Mouse (Mus musculus): ENCODE measurements around the gene Cdh10. TPM values are rescaled to one million over a fixed set of nuclear protein-coding genes. Genes with fewer than 3 reads are reported as not detected.

Cdh10 gene
- polyA plus RNA-seq, 1 experiment from 2014 or later, result 14.1 TPM

GRCm38 (mm10) chr15:18844807-18845206 is 26.1 kb downstream of the Cdh10 start:
- Histone ChIP-seq H3K36me3 (ENCODE audit: control insufficient read depth, insufficient read depth, low read length) (no peaks in the 10 kb centered on the region), H3K4me3 (ENCODE audit: low read depth, low read length) (no peak overlapping the region), H3K4me1 (ENCODE audit: control insufficient read depth, insufficient read depth, low read length) (no peaks in the 10 kb centered on the region; the same call in 1 of the 2 replicates), H3K27me3 (replicated peaks; ENCODE audit: control insufficient read depth, insufficient read depth, low read length) (no peaks in the 10 kb centered on the region), H3K27ac (ENCODE audit: low read depth, low read length) (no peak overlapping the region), H3K9me3 (replicated peaks; ENCODE audit: control insufficient read depth, low read length) (no peaks in the 10 kb centered on the region), H3K9ac (ENCODE audit: low read length) (no peak overlapping the region), H3K4me2 (ENCODE audit: low read length) (no peak overlapping the region)
- WGBS, result 58% methylated on average over 5 of the region's 5 CpGs
- DNase-seq (ENCODE audit: low spot score), result peak; percentile 16
- ATAC-seq, result no peak

DNA sequence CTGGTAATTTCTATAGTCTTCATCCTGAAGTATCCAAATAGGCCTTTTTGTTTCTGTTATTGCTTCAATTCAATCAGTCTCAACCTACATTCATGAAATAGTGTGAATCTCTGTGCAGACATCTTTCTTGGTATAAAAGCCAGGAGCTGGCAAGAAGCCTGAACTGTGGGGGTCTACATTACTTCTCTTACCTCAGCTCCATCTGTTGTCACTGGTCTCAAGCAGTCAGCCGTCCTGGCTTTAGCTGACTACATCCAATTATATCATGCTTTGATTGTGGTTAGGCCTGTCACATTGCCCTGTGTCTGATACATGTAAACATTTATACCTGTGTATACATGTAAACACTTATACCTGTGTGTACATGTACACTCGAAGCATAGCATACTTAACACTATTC is 31.8 kb downstream of the Cdh10 start:
- Histone ChIP-seq H3K9me3 (replicated peaks; ENCODE audit: control insufficient read depth, low read length) (no peaks in the 10 kb centered on the region), H3K27ac (ENCODE audit: low read depth, low read length) (no peak overlapping the region), H3K9ac (ENCODE audit: low read length) (no peak overlapping the region), H3K4me1 (ENCODE audit: control insufficient read depth, insufficient read depth, low read length) (no peaks in the 10 kb centered on the region), H3K4me2 (ENCODE audit: low read length) (no peak overlapping the region), H3K4me3 (ENCODE audit: low read depth, low read length) (no peak overlapping the region), H3K27me3 (replicated peaks; ENCODE audit: control insufficient read depth, insufficient read depth, low read length) (no peaks in the 10 kb centered on the region), H3K36me3 (ENCODE audit: control insufficient read depth, insufficient read depth, low read length) (no peaks in the 10 kb centered on the region)
- WGBS, result 70% methylated on average over 2 of the region's 2 CpGs
- ATAC-seq (peak; percentile 66; the same call in 1 of the 2 replicates), DNase-seq (ENCODE audit: low spot score) (peak; percentile 63)

- Histone ChIP-seq H3K4me2 (ENCODE audit: low read length) (no peak overlapping the region), H3K4me3 (ENCODE audit: low read depth, low read length) (no peak overlapping the region), H3K9ac (ENCODE audit: low read length) (no peak overlapping the region), H3K27me3 (replicated peaks; ENCODE audit: control insufficient read depth, insufficient read depth, low read length) (no peaks in the 10 kb centered on the region), H3K9me3 (replicated peaks; ENCODE audit: control insufficient read depth, low read length) (no peaks in the 10 kb centered on the region), H3K4me1 (ENCODE audit: control insufficient read depth, insufficient read depth, low read length) (no peaks in the 10 kb centered on the region), H3K36me3 (ENCODE audit: control insufficient read depth, insufficient read depth, low read length) (no peaks in the 10 kb centered on the region), H3K27ac (ENCODE audit: low read depth, low read length) (no peak overlapping the region)
- ATAC-seq, result no peak
- DNase-seq (ENCODE audit: low spot score), result no peak
- WGBS, result 74% methylated on average over 2 of the region's 2 CpGs
Observed at GRCm38 (mm10) chr15:18858135-18858534, 39.4 kb downstream of the Cdh10 start.

GRCm38 (mm10) chr15:18869871-18870270 is 51.1 kb downstream of the Cdh10 start:
- no peaks in the 10 kb centered on the region for H3K27me3 ChIP-seq (replicated peaks; ENCODE audit: control insufficient read depth, insufficient read depth, low read length)
- H3K9ac ChIP-seq (ENCODE audit: low read length), result no peak overlapping the region
- no peak overlapping the region for H3K27ac ChIP-seq (ENCODE audit: low read depth, low read length)
- DNase-seq (ENCODE audit: low spot score), result no peak
- no peak for ATAC-seq
- H3K36me3 ChIP-seq (ENCODE audit: control insufficient read depth, insufficient read depth, low read length), result no peaks in the 10 kb centered on the region
- no peaks in the 10 kb centered on the region for H3K4me1 ChIP-seq (ENCODE audit: control insufficient read depth, insufficient read depth, low read length)
- no peaks in the 10 kb centered on the region for H3K9me3 ChIP-seq (replicated peaks; ENCODE audit: control insufficient read depth, low read length)
- no peak overlapping the region for H3K4me2 ChIP-seq (ENCODE audit: low read length)
- WGBS, result 92% methylated on average over 2 of the region's 2 CpGs
- no peak overlapping the region for H3K4me3 ChIP-seq (ENCODE audit: low read depth, low read length)

- Histone ChIP-seq H3K36me3 (ENCODE audit: control insufficient read depth, insufficient read depth, low read length) (no peaks in the 10 kb centered on the region), H3K27me3 (replicated peaks; ENCODE audit: control insufficient read depth, insufficient read depth, low read length) (no peaks in the 10 kb centered on the region), H3K4me1 (ENCODE audit: control insufficient read depth, insufficient read depth, low read length) (no peaks in the 10 kb centered on the region), H3K9me3 (replicated peaks; ENCODE audit: control insufficient read depth, low read length) (no peaks in the 10 kb centered on the region), H3K27ac (ENCODE audit: low read depth, low read length) (no peak overlapping the region), H3K4me2 (ENCODE audit: low read length) (no peak overlapping the region), H3K4me3 (ENCODE audit: low read depth, low read length) (no peak overlapping the region), H3K9ac (ENCODE audit: low read length) (no peak overlapping the region)
- ATAC-seq (no peak), DNase-seq (ENCODE audit: low spot score) (no peak)
- WGBS, result 77% methylated on average over 5 of the region's 5 CpGs
Observed at GRCm38 (mm10) chr15:18881467-18881866, 62.7 kb downstream of the Cdh10 start.

DNA sequence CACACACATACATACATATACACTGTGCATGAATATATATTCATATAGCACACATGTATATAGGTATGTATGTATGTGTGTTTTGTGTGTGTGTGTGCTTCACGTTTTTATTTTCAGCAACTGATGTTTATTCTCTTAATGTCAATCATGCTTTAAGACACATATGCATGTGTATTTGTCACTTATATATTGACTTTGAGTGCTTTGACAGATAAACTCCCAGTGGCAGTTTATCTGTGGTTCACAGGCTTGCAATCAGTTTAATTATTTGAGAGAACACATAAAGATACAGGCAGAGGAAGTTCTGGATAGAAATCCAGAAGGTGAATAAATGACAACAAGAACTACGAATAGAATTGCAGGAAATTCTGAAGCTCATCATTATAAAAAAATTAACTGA is 67.9 kb downstream of the Cdh10 start:
- H3K4me1 ChIP-seq (ENCODE audit: control insufficient read depth, insufficient read depth, low read length), result no peaks in the 10 kb centered on the region
- ATAC-seq, result no peak
- WGBS, result 87% methylated on average over 2 of the region's 2 CpGs
- DNase-seq (ENCODE audit: low spot score), result no peak
- H3K9ac ChIP-seq (ENCODE audit: low read length), result no peak overlapping the region
- H3K9me3 ChIP-seq (replicated peaks; ENCODE audit: control insufficient read depth, low read length), result no peaks in the 10 kb centered on the region
- H3K27ac ChIP-seq (ENCODE audit: low read depth, low read length), result no peak overlapping the region
- H3K4me3 ChIP-seq (ENCODE audit: low read depth, low read length), result no peak overlapping the region
- no peaks in the 10 kb centered on the region for H3K27me3 ChIP-seq (replicated peaks; ENCODE audit: control insufficient read depth, insufficient read depth, low read length)
- no peaks in the 10 kb centered on the region for H3K36me3 ChIP-seq (ENCODE audit: control insufficient read depth, insufficient read depth, low read length)
- no peak overlapping the region for H3K4me2 ChIP-seq (ENCODE audit: low read length)

DNA sequence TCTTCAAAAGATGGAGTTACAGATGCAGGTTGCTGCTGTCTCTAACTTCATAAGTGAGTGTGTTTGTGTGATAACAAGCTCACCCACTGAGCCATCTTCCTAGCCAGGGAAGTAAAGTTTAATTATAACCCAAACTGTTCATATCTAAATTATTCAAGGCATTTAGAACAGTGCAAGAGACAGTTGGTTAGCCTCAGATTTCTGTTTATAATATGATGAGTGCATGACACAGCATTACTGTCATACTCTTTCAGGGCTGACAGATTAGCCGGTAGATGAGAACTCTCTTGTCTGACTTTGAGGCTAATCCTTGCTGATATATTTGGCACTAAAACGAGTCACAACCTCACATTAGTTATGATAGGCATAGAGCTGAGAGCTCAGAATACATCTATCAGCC is 70.2 kb downstream of the Cdh10 start:
- no peak for ATAC-seq
- WGBS, result 85% methylated on average over 2 of the region's 2 CpGs
- no peak overlapping the region for H3K4me2 ChIP-seq (ENCODE audit: low read length)

GRCm38 (mm10) chr15:18890358-18890757 is 71.6 kb downstream of the Cdh10 start:
- no peak overlapping the region for H3K27ac ChIP-seq (ENCODE audit: low read depth, low read length)
- no peak overlapping the region for H3K9ac ChIP-seq (ENCODE audit: low read length)
- H3K9me3 ChIP-seq (replicated peaks; ENCODE audit: control insufficient read depth, low read length), result no peaks in the 10 kb centered on the region
- WGBS, result 92% methylated on average over 8 of the region's 8 CpGs
- no peak overlapping the region for H3K4me3 ChIP-seq (ENCODE audit: low read depth, low read length)
- no peaks in the 10 kb centered on the region for H3K4me1 ChIP-seq (ENCODE audit: control insufficient read depth, insufficient read depth, low read length)
- DNase-seq (ENCODE audit: low spot score) (no peak), ATAC-seq (no peak)
- H3K36me3 ChIP-seq (ENCODE audit: control insufficient read depth, insufficient read depth, low read length), result no peaks in the 10 kb centered on the region
- H3K4me2 ChIP-seq (ENCODE audit: low read length), result no peak overlapping the region
- no peaks in the 10 kb centered on the region for H3K27me3 ChIP-seq (replicated peaks; ENCODE audit: control insufficient read depth, insufficient read depth, low read length)

More for the DNA sequence above, 70.2 kb downstream of the Cdh10 start:
- Histone ChIP-seq H3K4me1 (ENCODE audit: control insufficient read depth, insufficient read depth, low read length) (no peaks in the 10 kb centered on the region), H3K27me3 (replicated peaks; ENCODE audit: control insufficient read depth, insufficient read depth, low read length) (no peaks in the 10 kb centered on the region), H3K36me3 (ENCODE audit: control insufficient read depth, insufficient read depth, low read length) (no peaks in the 10 kb centered on the region), H3K27ac (ENCODE audit: low read depth, low read length) (no peak overlapping the region), H3K9me3 (replicated peaks; ENCODE audit: control insufficient read depth, low read length) (no peaks in the 10 kb centered on the region), H3K4me3 (ENCODE audit: low read depth, low read length) (no peak overlapping the region), H3K9ac (ENCODE audit: low read length) (no peak overlapping the region)
- no peak for DNase-seq (ENCODE audit: low spot score)

DNA sequence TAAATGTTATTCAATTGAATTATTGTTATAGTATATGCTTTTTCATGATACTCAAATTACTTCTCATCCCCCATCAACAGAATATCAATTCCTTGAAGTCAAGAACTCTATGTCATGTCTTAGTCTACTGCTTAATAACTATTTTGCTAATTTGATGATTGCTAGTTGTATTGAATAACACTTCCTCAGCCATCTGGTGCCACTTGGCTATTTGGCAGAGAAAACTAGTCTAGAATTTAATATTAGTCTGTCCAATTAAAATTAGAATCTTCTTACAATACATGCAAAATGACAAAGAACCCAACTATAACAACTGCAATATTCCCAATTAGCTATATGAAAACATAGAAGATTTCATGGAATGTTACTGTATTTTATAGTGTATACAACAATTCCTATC is 82.0 kb downstream of the Cdh10 start:
- no peaks in the 10 kb centered on the region for H3K36me3 ChIP-seq (ENCODE audit: control insufficient read depth, insufficient read depth, low read length)
- no peak overlapping the region for H3K4me3 ChIP-seq (ENCODE audit: low read depth, low read length)
- ATAC-seq, result no peak
- peak; percentile 9 for DNase-seq (ENCODE audit: low spot score)
- no peaks in the 10 kb centered on the region for H3K4me1 ChIP-seq (ENCODE audit: control insufficient read depth, insufficient read depth, low read length)
- H3K9me3 ChIP-seq (replicated peaks; ENCODE audit: control insufficient read depth, low read length), result no peaks in the 10 kb centered on the region
- no peak overlapping the region for H3K27ac ChIP-seq (ENCODE audit: low read depth, low read length)
- H3K9ac ChIP-seq (ENCODE audit: low read length), result no peak overlapping the region
- no peak overlapping the region for H3K4me2 ChIP-seq (ENCODE audit: low read length)
- no peaks in the 10 kb centered on the region for H3K27me3 ChIP-seq (replicated peaks; ENCODE audit: control insufficient read depth, insufficient read depth, low read length)

All from forebrain, embryonic 14.5 days (tissue).